Mouse (Mus musculus) Muller cell, postnatal 12 days (primary cell): ENCODE measurements at regions not wholly inside any gene's neighbourhood (a gene's known extent, or its start where the extent isn't known, plus 50 kb on each side); places are given as distances from the start of the nearest gene placed in this dataset.

Experiments used
- DNase-seq: peaks from one replicate; pipeline ENCODE4 v3.0.0-alpha.2; 2015; ENCODE audit errors: inconsistent ontology term

GRCm38 (mm10) chr4:80442711-80443110 is 391.2 kb upstream of the Tyrp1 start:
- DNase-seq = no peak

GRCm38 (mm10) chr4:80463615-80464014 is 370.3 kb upstream of the Tyrp1 start:
- no peak for DNase-seq

- no peak for DNase-seq
Measured at GRCm38 (mm10) chr4:80475736-80476478, 358.0 kb upstream of the Tyrp1 start.

GRCm38 (mm10) chr4:80515087-80515486 is 318.8 kb upstream of the Tyrp1 start:
- DNase-seq = no peak

GRCm38 (mm10) chr4:80517476-80518285 is 316.2 kb upstream of the Tyrp1 start:
- peak; percentile 34 for DNase-seq

- no peak for DNase-seq
Measured at GRCm38 (mm10) chr4:80518589-80518988, 315.3 kb upstream of the Tyrp1 start.

GRCm38 (mm10) chr4:80539854-80540253 is 294.1 kb upstream of the Tyrp1 start:
- no peak for DNase-seq

- DNase-seq = no peak
Measured at GRCm38 (mm10) chr4:80545086-80545485, 288.8 kb upstream of the Tyrp1 start.

GRCm38 (mm10) chr4:80589438-80589837 is 244.5 kb upstream of the Tyrp1 start:
- DNase-seq = no peak

- DNase-seq = no peak
Measured at GRCm38 (mm10) chr4:80628271-80628670, 205.7 kb upstream of the Tyrp1 start.

- no peak for DNase-seq
Measured at GRCm38 (mm10) chr4:80629251-80629650, 204.7 kb upstream of the Tyrp1 start.

GRCm38 (mm10) chr4:80630260-80630659 is 203.7 kb upstream of the Tyrp1 start:
- DNase-seq = no peak

GRCm38 (mm10) chr4:80631041-80631440 is 202.9 kb upstream of the Tyrp1 start:
- DNase-seq = no peak

GRCm38 (mm10) chr4:80631441-80631840 is 202.5 kb upstream of the Tyrp1 start:
- no peak for DNase-seq

GRCm38 (mm10) chr4:80638381-80638780 is 195.5 kb upstream of the Tyrp1 start:
- no peak for DNase-seq
